Mouse (Mus musculus): Measurements from ENCODE around the gene Ms4a18. TPM values are rescaled to one million over a fixed set of nuclear protein-coding genes. Genes with fewer than 3 reads are reported as not detected.
"Not testable (repeated sequence)": the region's sequence is repeated elsewhere in the genome, so short reads cannot be mapped to it uniquely, and the experiment has no call there.

Ms4a18 gene
- not detected for total RNA-seq (2021)
- long read RNA-seq, experiment 1 = 0 reads
- long read RNA-seq, experiment 2 = 0 reads

DNA sequence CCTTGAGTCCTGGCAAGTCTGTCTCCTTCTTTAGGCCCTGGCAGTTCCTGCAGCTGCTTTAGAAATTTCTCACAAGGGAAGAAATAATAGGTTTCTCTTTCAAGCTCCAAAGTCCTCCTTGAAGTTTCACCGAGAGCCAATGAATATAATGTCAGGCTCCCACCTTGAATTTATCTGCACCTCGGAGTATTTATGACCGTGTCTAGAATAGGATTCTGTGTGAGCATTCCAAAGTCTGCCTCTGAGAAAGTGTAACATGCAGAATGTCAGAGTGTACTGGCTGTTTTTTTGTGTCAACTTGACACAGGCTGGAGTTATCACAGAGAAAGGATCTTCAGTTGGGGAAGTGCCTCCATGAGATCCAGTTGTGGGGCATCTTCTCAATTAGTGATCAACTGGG is at the start of gene Ms4a18:
Gene Ms4a18, minus strand, starts transcription at position 141 of the 400 bp plus-strand sequence.
- Histone ChIP-seq H3K4me3 (no peak within 1 kb of the TSS), H3K27ac (peak within 1 kb of the TSS; percentile 67)
- no peak for DNase-seq
- no peak for TF ChIP-seq CTCF (IDR thresholded peaks at IDR 0.05)
- intact Hi-C loops (cut with DNase I) = no loop called here

DNA sequence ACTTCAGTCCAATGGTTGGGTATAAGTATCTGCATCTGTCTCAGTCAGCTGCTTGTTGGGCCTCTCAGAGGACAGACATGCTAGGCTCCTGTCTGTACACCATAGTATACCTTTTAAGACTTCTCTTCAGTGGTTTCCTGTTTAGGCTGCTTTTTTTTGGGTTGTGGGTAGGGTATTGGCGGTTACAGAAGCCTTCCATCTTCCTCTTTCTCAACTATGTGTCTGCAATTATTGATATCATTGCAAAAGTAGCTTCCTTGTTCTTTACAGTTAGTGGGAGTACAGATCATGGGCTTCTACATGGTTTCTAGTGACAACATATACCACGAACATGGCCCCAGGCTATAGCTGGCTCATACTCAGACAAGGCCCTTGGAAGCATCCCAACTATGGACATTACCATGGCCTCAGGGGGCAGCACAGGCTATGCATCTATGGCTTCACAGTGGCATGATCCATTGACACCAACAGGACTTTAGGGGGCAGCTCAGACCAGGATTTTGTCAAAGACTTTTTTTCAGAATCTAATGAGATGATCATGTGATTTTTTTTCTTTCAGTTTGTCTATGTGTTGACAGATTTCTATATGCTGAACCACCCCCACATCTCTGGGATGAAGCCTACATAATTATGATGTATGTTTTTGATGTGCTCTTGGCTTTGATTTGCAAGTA is 47.5 kb upstream of the Ms4a18 start:
- no peak for TF ChIP-seq CTCF (IDR thresholded peaks at IDR 0.05)
- Histone ChIP-seq H3K27ac (no peak overlapping the region), H3K4me3 (no peak overlapping the region)
- intact Hi-C loops (cut with DNase I) = no loop called here
- no peak for DNase-seq

DNA sequence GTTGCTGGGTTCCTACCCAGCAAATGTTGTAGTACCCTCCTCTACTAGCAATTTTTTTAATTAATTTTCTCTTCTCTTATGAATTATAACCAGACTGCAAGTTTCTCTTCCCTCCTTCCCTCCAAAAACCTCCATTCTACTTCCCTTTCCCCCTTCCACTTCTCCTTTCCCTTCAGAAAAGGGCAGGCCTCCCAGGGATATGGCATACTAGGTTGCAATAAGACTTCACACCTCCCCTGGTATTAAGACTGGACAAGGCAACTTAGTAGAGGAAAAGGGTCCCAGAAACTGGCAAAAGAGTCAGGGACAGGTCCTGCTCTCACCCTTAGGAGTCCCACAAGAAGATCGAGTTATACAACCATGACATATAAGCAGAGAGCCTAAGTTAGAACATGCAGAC is 43.1 kb upstream of the Ms4a18 start:
- no peak overlapping the region for H3K27ac ChIP-seq
- intact Hi-C loops (cut with DNase I) = loop anchor here (5.0 kb wide), 1 partner anchor 41 kb away; no protein-coding TSS in a partner anchor
- H3K4me3 ChIP-seq = no peak overlapping the region
- TF ChIP-seq CTCF (IDR thresholded peaks at IDR 0.05) = no peak
- DNase-seq = no peak

- TF ChIP-seq CTCF (IDR thresholded peaks at IDR 0.05) = no peak
- intact Hi-C loops (cut with DNase I) = loop anchor here (5.0 kb wide), 1 partner anchor 42 kb away; no protein-coding TSS in a partner anchor
- H3K27ac ChIP-seq = no peak overlapping the region
- H3K4me3 ChIP-seq = no peak overlapping the region
- DNase-seq = no peak
Observed at GRCm38 (mm10) chr19:11059967-11060366, 42.1 kb upstream of the Ms4a18 start.

DNA sequence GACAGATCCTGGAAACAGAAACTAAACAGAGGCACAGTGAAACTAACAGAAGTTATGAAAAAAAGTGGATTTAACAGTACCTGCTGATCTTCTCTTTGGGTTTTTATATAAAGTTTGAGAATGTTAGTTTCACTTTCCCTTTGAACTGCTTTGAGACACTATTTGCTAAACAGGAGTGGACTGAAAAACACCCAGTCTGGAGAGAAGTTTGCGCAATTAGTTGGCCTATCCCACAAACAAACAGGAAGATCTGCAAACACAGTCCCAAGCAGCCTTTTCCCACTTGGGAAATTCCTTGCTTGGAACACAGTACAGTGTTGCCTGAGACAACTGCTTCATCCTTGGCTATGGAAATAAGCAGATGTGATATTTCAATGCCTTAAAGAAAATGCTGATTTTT is 37.9 kb upstream of the Ms4a18 start:
- DNase-seq = peak; percentile 29
- intact Hi-C loops (cut with DNase I) = not testable (repeated sequence)
- Histone ChIP-seq H3K4me3 (peak overlapping the region; percentile 43), H3K27ac (peak overlapping the region; percentile 74)

DNA sequence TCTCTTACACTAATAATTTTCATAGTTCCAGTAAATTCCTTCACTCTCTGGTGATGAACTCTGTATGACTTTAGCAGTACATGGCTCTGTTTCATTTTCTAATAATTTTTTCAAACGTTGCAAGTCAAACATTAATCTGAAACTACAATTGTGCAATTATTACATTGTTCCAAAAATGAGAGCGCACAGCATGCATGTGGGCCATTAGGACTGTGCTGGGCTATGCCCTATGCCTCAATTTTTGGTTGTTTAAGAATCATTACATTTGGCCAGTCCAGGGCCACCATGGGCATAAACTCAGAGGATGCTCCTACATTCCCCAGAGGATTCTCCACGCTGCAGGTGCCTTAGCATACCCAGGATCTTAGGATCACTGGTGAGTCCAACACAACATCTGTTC is 35.4 kb upstream of the Ms4a18 start:
- intact Hi-C loops (cut with DNase I) = no loop called here
- no peak for TF ChIP-seq CTCF (IDR thresholded peaks at IDR 0.05)
- peak overlapping the region; percentile 41; the same call in 1 of the 2 replicates for H3K27ac ChIP-seq
- no peak overlapping the region for H3K4me3 ChIP-seq
- no peak for DNase-seq

GRCm38 (mm10) chr19:11052877-11053276 is 35.0 kb upstream of the Ms4a18 start:
- peak overlapping the region; percentile 41; the same call in 1 of the 2 replicates for H3K27ac ChIP-seq
- H3K4me3 ChIP-seq = no peak overlapping the region
- no peak for DNase-seq
- no peak for TF ChIP-seq CTCF (IDR thresholded peaks at IDR 0.05)
- intact Hi-C loops (cut with DNase I) = no loop called here

DNA sequence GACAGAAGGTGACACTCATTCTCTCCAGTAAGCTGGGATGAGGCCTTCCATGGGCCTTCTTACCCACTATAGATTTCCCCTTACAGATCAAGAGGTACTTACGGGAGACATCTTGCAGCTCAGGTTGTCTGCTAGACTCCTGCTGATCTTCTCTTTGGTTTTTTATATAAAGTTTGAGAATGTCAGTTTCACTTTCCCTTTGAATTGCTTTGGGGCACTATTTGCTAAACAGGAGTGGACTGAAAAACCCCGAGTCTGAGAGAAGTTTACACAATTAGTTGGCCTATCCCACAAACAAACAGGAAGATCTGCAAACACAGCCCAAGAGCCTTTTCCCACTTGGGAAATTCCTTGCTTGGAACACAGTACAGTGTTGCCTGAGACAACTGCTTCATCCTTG is 32.5 kb upstream of the Ms4a18 start:
- Histone ChIP-seq H3K27ac (peak overlapping the region; percentile 88), H3K4me3 (peak overlapping the region; percentile 67)
- intact Hi-C loops (cut with DNase I) = no loop called here
- no peak for DNase-seq
- TF ChIP-seq CTCF (IDR thresholded peaks at IDR 0.05) = no peak

DNA sequence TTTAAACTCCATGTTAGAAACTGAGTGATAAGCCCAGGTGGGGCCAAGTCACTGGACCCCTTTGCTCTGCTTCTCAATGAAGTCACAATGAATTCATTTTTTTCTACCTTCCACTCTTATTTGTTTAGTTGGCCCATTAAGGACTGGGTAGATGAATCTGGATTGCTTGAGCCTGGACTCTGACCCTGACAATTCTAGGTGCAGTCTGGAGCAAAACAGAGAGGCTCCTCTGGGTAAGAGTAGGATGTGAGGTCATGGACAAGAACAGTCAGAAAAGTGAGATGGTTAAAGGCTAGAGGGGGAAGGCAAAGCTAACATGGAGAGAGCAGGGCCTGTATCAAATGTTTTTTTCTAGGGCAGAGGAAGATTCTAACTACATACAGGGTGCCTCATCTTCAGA is 31.6 kb upstream of the Ms4a18 start:
- intact Hi-C loops (cut with DNase I) = no loop called here
- no peak for DNase-seq
- H3K4me3 ChIP-seq = peak overlapping the region; percentile 67
- peak overlapping the region; percentile 88 for H3K27ac ChIP-seq
- no peak for TF ChIP-seq CTCF (IDR thresholded peaks at IDR 0.05)

DNA sequence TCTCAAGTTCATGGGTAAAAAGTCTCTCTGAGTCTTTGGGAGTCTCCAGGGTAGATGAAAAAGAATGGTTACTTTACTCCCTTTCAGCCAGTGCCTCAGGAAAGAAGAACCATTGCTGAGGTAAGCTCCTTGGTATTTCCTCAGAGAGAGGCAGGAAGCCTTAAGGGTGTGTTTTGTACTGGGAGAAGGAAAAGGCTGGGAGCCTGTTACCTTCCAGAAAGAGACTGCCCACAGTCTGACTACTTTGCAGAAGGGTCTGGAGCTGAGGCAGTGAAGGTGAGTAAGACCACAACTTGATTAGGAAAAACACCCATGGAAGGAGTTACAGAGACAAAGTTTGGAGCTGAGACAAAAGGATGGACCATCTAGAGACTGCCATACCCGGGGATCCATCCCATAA is 30.7 kb upstream of the Ms4a18 start:
- no peak for TF ChIP-seq CTCF (IDR thresholded peaks at IDR 0.05)
- intact Hi-C loops (cut with DNase I) = no loop called here
- peak overlapping the region; percentile 88 for H3K27ac ChIP-seq
- peak overlapping the region; percentile 67 for H3K4me3 ChIP-seq
- no peak for DNase-seq

- intact Hi-C loops (cut with DNase I) = no loop called here
- H3K4me3 ChIP-seq = peak overlapping the region; percentile 67
- no peak for TF ChIP-seq CTCF (IDR thresholded peaks at IDR 0.05)
- H3K27ac ChIP-seq = peak overlapping the region; percentile 88
- DNase-seq = no peak
Observed at GRCm38 (mm10) chr19:11048009-11048408, 30.2 kb upstream of the Ms4a18 start.

- peak overlapping the region; percentile 66 for H3K4me3 ChIP-seq
- peak overlapping the region; percentile 83 for H3K27ac ChIP-seq
- peak; percentile 81 for TF ChIP-seq CTCF (IDR thresholded peaks at IDR 0.05)
- intact Hi-C loops (cut with DNase I) = no loop called here
- DNase-seq = peak; percentile 83
Observed at GRCm38 (mm10) chr19:11044996-11045711, 27.3 kb upstream of the Ms4a18 start.

- TF ChIP-seq CTCF (IDR thresholded peaks at IDR 0.05) = no peak
- no peak for DNase-seq
- Histone ChIP-seq H3K27ac (peak overlapping the region; percentile 83), H3K4me3 (peak overlapping the region; percentile 66)
- intact Hi-C loops (cut with DNase I) = no loop called here
Observed at GRCm38 (mm10) chr19:11044671-11044995, 26.8 kb upstream of the Ms4a18 start.
